Mouse (Mus musculus) layer of hippocampus, adult 18-20 months (tissue): ENCODE measurements around the gene Vmn1r212. TPM values are rescaled to one million over a fixed set of nuclear protein-coding genes. Genes with fewer than 3 reads are reported as not detected.
"Not testable (repeated sequence)": the region's sequence is repeated elsewhere in the genome, so short reads cannot be mapped to it uniquely, and the experiment has no call there.

Experiments used
- DNase-seq, 2 experiments: peaks; one replicate each; pipeline ENCODE4 v3.0.0; 2022; ENCODE audit warnings: low spot score in 2 of 2
- long read RNA-seq: library from polyadenylated mRNA; stranded (forward); transcript quantifications from one replicate; pipeline ENCODE4 v2.0.0, GENCODE M21; 2021
- total RNA-seq, 2 experiments: library from RNA; stranded (reverse); gene quantifications; 2 replicates each; pipeline ENCODE4 v1.2.3; 2021

Gene Vmn1r212
- total RNA-seq: not detected
- long read RNA-seq: 0 reads

DNA sequence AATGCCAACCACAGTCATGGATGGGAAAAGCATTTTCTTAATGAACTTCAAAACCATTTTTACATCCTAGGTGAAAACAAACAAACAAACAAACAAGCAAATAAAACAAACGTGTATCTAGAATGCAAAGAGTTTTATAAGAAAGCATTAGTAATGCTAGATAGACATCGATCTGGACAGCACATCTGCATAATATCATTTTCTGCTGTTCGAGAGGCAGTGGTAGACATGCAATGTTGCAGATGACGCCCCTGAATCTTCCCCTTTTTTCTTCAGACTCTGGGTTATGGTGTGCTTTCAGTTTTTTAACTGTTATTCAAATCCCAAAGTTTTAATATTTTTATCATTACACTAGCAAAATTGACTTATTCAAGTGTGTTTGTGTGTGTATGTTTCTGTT is at the start of gene Vmn1r212:
Vmn1r212 (minus strand) TSS at position 101 of the 400 bp plus-strand sequence.
- no peak for DNase-seq

DNA sequence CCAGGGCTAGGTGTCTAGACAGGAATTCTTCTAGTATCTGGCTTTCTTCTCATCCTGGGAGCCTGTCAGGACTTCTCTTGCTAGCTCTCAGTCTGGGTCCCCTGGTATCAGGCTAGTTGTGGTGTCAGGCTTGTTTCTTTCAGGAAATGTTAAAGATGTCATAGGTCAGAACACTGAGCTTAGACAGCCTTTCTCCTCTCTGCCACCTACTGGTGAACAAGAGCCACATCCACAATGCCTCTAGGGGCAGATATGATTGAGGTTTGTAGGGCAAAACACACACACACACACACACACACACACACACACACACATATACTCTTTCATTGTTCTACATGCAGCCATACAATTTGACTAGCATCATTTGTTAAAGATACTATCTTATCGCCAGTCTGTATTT is 4.7 kb downstream of the Vmn1r212 start:
- no peak for DNase-seq

- no peak for DNase-seq
These were observed 26.5 kb downstream of the Vmn1r212 start, which contains the start of gene Vmn1r211 for GRCm38 (mm10) chr13:22857461-22857860. Gene Vmn1r211 (minus strand): TSS chr13:22857561.

- DNase-seq: no peak
These were observed 29.2 kb downstream of the Vmn1r212 start for GRCm38 (mm10) chr13:22854760-22855159.

DNA sequence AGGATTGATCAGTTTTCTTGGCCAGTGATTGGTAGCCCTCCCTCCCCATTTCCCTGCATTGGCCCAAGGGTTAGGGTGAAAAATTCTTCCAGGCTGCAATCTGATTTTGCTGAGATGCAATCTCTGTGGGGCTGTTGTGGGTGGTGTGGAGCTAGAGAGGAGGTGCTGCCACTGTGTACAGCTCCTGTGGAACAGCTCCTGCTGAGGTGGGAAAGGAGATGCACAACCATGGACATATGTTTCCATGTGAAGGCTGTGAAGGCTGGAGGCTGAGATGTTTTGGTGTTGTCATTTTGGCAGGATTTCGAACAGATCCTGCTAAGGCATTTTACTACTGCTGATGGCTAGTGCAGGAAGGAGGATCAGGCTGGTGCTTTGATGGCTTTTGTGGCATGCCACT is 37.2 kb downstream of the Vmn1r212 start:
- no peak for DNase-seq

DNA sequence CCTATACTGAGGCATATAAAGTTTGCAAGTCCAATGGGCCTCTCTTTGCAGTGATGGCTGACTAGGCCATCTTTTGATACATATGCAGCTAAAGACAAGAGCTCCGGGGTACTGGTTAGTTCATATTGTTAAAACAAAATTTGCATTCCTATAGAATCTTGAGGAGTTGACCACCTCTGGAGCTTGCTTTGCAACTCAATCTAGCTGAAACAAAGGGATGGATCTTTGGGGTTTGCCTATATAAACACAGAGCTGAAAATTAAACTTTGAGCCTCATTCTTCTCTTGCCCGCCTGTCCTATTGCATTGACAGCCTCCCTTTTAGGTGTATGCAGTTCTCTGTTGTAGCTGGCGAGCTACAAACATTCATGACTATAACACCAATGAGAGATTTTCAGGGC is 39.7 kb downstream of the Vmn1r212 start:
- not testable (repeated sequence) for DNase-seq

Other genes with a start within 250 kb of the Vmn1r212 start
- under 1 TPM; 0.12 to 0.13 TPM for gene Vmn1r207-ps, start 154.6 kb downstream of the Vmn1r212 start, total RNA-seq
- not detected for gene Vmn1r208, start 106.8 kb downstream of the Vmn1r212 start, total RNA-seq
- not detected for gene Vmn1r209, start 74.5 kb downstream of the Vmn1r212 start, total RNA-seq
- gene Vmn1r210, start 52.9 kb downstream of the Vmn1r212 start, total RNA-seq: not detected
- not detected for gene Vmn1r211, start 26.6 kb downstream of the Vmn1r212 start, total RNA-seq
- not detected for gene Vmn1r213, start 123.5 kb upstream of the Vmn1r212 start, total RNA-seq
- gene Vmn1r214, start 146.2 kb upstream of the Vmn1r212 start, total RNA-seq: not detected
- not detected for gene Vmn1r215, start 183.8 kb upstream of the Vmn1r212 start, total RNA-seq
- not detected for gene Vmn1r217, start 234.0 kb upstream of the Vmn1r212 start, total RNA-seq
- not detected for gene Vmn1r218, start 248.9 kb upstream of the Vmn1r212 start, total RNA-seq